Mouse (Mus musculus) thymus, adult 18-20 months (tissue): Measurements from ENCODE around the gene Sdc1.

ENCODE experiments used
- DNase-seq, 2 experiments: peaks; one replicate each; pipeline ENCODE4 v3.0.0; 2022; ENCODE audit warnings: mixed read lengths in 2 of 2

Gene Sdc1

GRCm38 (mm10) chr12:8829032-8829660 lies 58.0 kb downstream of the Sdc1 start:
- DNase-seq: no peak

- DNase-seq: no peak
These were observed 58.5 kb downstream of the Sdc1 start for GRCm38 (mm10) chr12:8829661-8830040.

- DNase-seq: no peak
These were observed 60.0 kb downstream of the Sdc1 start for GRCm38 (mm10) chr12:8830967-8831635.

- no peak for DNase-seq
These were observed 60.6 kb downstream of the Sdc1 start for GRCm38 (mm10) chr12:8831710-8832109.

- DNase-seq: no peak
These were observed 69.7 kb downstream of the Sdc1 start for GRCm38 (mm10) chr12:8840782-8841325.

- DNase-seq: peak in 1 of 2 experiments; percentile 54
These were observed 71.6 kb downstream of the Sdc1 start for GRCm38 (mm10) chr12:8842725-8843124.
